Mouse (Mus musculus): ENCODE data around the gene Memo1.
"Not testable (repeated sequence)": the region's sequence is repeated elsewhere in the genome, so short reads cannot be mapped to it uniquely, and the experiment has no call there.

Memo1 gene

GRCm38 (mm10) chr17:74262415-74262814 is 32.9 kb downstream of the Memo1 start:
- no peak for DNase-seq (ENCODE audit: low spot score)

GRCm38 (mm10) chr17:74245284-74245683 is 50.0 kb downstream of the Memo1 start:
- peak; percentile 29 for DNase-seq (ENCODE audit: low spot score)

GRCm38 (mm10) chr17:74242788-74243187 is 52.5 kb downstream of the Memo1 start:
- DNase-seq (ENCODE audit: low spot score) = no peak

- DNase-seq (ENCODE audit: low spot score) = no peak
These were observed 55.0 kb downstream of the Memo1 start for GRCm38 (mm10) chr17:74240322-74240721.

GRCm38 (mm10) chr17:74228131-74228759 is 67.1 kb downstream of the Memo1 start:
- no peak for DNase-seq (ENCODE audit: low spot score)

GRCm38 (mm10) chr17:74217304-74217703 is 78.0 kb downstream of the Memo1 start:
- no peak for DNase-seq (ENCODE audit: low spot score)

- not testable (repeated sequence) for DNase-seq (ENCODE audit: low spot score)
These were observed 82.3 kb downstream of the Memo1 start for GRCm38 (mm10) chr17:74212831-74213524.

GRCm38 (mm10) chr17:74209143-74209908 is 86.0 kb downstream of the Memo1 start:
- no peak for DNase-seq (ENCODE audit: low spot score)

GRCm38 (mm10) chr17:74195943-74196342 is 99.4 kb downstream of the Memo1 start:
- no peak for DNase-seq (ENCODE audit: low spot score)

GRCm38 (mm10) chr17:74194755-74195154 is 100.6 kb downstream of the Memo1 start:
- DNase-seq (ENCODE audit: low spot score) = no peak

- no peak for DNase-seq (ENCODE audit: low spot score)
These were observed 101.9 kb downstream of the Memo1 start for GRCm38 (mm10) chr17:74193463-74193862.

GRCm38 (mm10) chr17:74191446-74191845 is 103.9 kb downstream of the Memo1 start:
- DNase-seq (ENCODE audit: low spot score) = no peak

GRCm38 (mm10) chr17:74186197-74186596 is 109.1 kb downstream of the Memo1 start:
- DNase-seq (ENCODE audit: low spot score) = peak; percentile 18

- no peak for DNase-seq (ENCODE audit: low spot score)
These were observed 110.6 kb downstream of the Memo1 start for GRCm38 (mm10) chr17:74184739-74185138.

GRCm38 (mm10) chr17:74180889-74181288 is 114.4 kb downstream of the Memo1 start:
- no peak for DNase-seq (ENCODE audit: low spot score)

GRCm38 (mm10) chr17:74179640-74180039 is 115.7 kb downstream of the Memo1 start:
- DNase-seq (ENCODE audit: low spot score) = not testable (repeated sequence)

GRCm38 (mm10) chr17:74173726-74174125 is 121.6 kb downstream of the Memo1 start:
- DNase-seq (ENCODE audit: low spot score) = no peak

GRCm38 (mm10) chr17:74172834-74173233 is 122.5 kb downstream of the Memo1 start:
- DNase-seq (ENCODE audit: low spot score) = no peak

GRCm38 (mm10) chr17:74159443-74159894 is 135.9 kb downstream of the Memo1 start:
- peak; percentile 79 for DNase-seq (ENCODE audit: low spot score)

- DNase-seq (ENCODE audit: low spot score) = no peak
These were observed 137.2 kb downstream of the Memo1 start for GRCm38 (mm10) chr17:74158161-74158560.
